Mouse (Mus musculus) kidney, adult 18-20 months (tissue): Measurements from ENCODE around the gene Usp24.
"Not testable (repeated sequence)": the region's sequence is repeated elsewhere in the genome, so short reads cannot be mapped to it uniquely, and the experiment has no call there.

ENCODE experiments used
- DNase-seq: peaks from one replicate; pipeline ENCODE4 v3.0.0; 2021

The Usp24 gene

GRCm38 (mm10) chr4:106318976-106319375 is 3.0 kb downstream of the Usp24 start:
- peak; percentile 30 for DNase-seq

GRCm38 (mm10) chr4:106322846-106323245 is 6.8 kb downstream of the Usp24 start:
- DNase-seq = no peak

- no peak for DNase-seq
Measured at GRCm38 (mm10) chr4:106323318-106323717, 7.3 kb downstream of the Usp24 start.

- no peak for DNase-seq
Measured at GRCm38 (mm10) chr4:106327436-106327835, 11.4 kb downstream of the Usp24 start.

- DNase-seq = no peak
Measured at GRCm38 (mm10) chr4:106328704-106329103, 12.7 kb downstream of the Usp24 start.

- DNase-seq = not testable (repeated sequence)
Measured at GRCm38 (mm10) chr4:106329171-106329570, 13.2 kb downstream of the Usp24 start.

- peak; percentile 38 for DNase-seq
Measured at GRCm38 (mm10) chr4:106330371-106330819, 14.4 kb downstream of the Usp24 start.

- no peak for DNase-seq
Measured at GRCm38 (mm10) chr4:106333071-106333470, 17.1 kb downstream of the Usp24 start.

- DNase-seq = no peak
Measured at GRCm38 (mm10) chr4:106333584-106333983, 17.6 kb downstream of the Usp24 start.

GRCm38 (mm10) chr4:106335858-106336257 is 19.8 kb downstream of the Usp24 start:
- DNase-seq = no peak

- DNase-seq = no peak
Measured at GRCm38 (mm10) chr4:106347664-106348063, 31.7 kb downstream of the Usp24 start.

GRCm38 (mm10) chr4:106355025-106355424 is 39.0 kb downstream of the Usp24 start:
- DNase-seq = not testable (repeated sequence)

- no peak for DNase-seq
Measured at GRCm38 (mm10) chr4:106370013-106370412, 54.0 kb downstream of the Usp24 start.

- peak; percentile 84 for DNase-seq
Measured at GRCm38 (mm10) chr4:106375857-106376256, 59.8 kb downstream of the Usp24 start.

- no peak for DNase-seq
Measured at GRCm38 (mm10) chr4:106378839-106379572, 63.0 kb downstream of the Usp24 start.

GRCm38 (mm10) chr4:106381131-106381530 is 65.1 kb downstream of the Usp24 start:
- no peak for DNase-seq

GRCm38 (mm10) chr4:106389908-106390307 is 73.9 kb downstream of the Usp24 start:
- no peak for DNase-seq

- DNase-seq = no peak
Measured at GRCm38 (mm10) chr4:106409621-106410020, 93.6 kb downstream of the Usp24 start.

GRCm38 (mm10) chr4:106419256-106419655 is 103.2 kb downstream of the Usp24 start:
- DNase-seq = no peak

GRCm38 (mm10) chr4:106419791-106420190 is 103.8 kb downstream of the Usp24 start:
- DNase-seq = no peak

- DNase-seq = no peak
Measured at GRCm38 (mm10) chr4:106422597-106422996, 106.6 kb downstream of the Usp24 start.

- no peak for DNase-seq
Measured at GRCm38 (mm10) chr4:106424560-106424959, 108.5 kb downstream of the Usp24 start.

- no peak for DNase-seq
Measured at GRCm38 (mm10) chr4:106426286-106426685, 110.3 kb downstream of the Usp24 start.

GRCm38 (mm10) chr4:106428616-106429015 is 112.6 kb downstream of the Usp24 start:
- DNase-seq = no peak

GRCm38 (mm10) chr4:106429106-106429505 is 113.1 kb downstream of the Usp24 start:
- DNase-seq = no peak
